Mouse (Mus musculus): ENCODE data around the gene Cbx4. TPM values are rescaled to one million over a fixed set of nuclear protein-coding genes. Genes with fewer than 3 reads are reported as not detected.
A peak's percentile ranks its signal among the peaks of the same experiment; 100 is the strongest.

The Cbx4 gene
- polyA plus RNA-seq, 1 experiment from 2014 or later, result 8.9 TPM

DNA sequence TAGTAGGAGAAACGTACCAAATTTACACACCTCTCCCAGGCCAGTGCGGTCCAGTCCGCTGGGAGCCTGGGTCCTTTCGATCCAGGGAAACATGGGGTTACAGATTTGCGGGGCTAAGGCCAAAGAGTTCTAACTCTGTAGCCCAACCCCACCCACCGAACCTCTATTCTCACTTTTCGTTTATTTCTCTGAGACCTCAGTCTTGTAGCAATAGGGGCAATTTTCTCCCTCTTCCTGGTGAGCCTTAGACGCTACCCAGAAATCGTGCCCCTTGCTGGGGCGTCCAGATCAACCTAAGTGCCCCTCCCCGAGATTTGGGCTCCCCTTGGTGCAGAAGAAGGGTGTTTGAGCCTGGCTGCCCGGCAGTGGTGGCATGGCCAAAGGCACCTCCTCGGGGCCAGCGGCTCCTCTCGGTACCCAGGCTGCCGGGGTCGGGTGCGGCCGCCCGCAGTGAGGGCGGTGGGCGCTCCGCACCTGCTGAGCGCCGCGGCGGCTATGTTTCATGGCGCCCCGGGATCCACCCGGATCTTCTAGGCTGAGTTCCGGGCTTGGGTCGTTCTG, 30.4 kb downstream of the Cbx4 start:
- peaks cover 76% of the 10 kb centered on the region for H3K4me1 ChIP-seq
- DNase-seq (ENCODE audit: low spot score), result no peak
- peak overlapping the region; percentile 74 for H3K4me3 ChIP-seq
- H3K27ac ChIP-seq, result peak overlapping the region; percentile 94
- no peaks in the 10 kb centered on the region for H3K9me3 ChIP-seq
- 2% methylated on average over 32 of the region's 32 CpGs for WGBS
- H3K36me3 ChIP-seq, result no peaks in the 10 kb centered on the region
- H3K27me3 ChIP-seq (ENCODE audit: insufficient read depth, poor library complexity, severe bottlenecking), result peaks cover 91% of the 10 kb centered on the region

DNA sequence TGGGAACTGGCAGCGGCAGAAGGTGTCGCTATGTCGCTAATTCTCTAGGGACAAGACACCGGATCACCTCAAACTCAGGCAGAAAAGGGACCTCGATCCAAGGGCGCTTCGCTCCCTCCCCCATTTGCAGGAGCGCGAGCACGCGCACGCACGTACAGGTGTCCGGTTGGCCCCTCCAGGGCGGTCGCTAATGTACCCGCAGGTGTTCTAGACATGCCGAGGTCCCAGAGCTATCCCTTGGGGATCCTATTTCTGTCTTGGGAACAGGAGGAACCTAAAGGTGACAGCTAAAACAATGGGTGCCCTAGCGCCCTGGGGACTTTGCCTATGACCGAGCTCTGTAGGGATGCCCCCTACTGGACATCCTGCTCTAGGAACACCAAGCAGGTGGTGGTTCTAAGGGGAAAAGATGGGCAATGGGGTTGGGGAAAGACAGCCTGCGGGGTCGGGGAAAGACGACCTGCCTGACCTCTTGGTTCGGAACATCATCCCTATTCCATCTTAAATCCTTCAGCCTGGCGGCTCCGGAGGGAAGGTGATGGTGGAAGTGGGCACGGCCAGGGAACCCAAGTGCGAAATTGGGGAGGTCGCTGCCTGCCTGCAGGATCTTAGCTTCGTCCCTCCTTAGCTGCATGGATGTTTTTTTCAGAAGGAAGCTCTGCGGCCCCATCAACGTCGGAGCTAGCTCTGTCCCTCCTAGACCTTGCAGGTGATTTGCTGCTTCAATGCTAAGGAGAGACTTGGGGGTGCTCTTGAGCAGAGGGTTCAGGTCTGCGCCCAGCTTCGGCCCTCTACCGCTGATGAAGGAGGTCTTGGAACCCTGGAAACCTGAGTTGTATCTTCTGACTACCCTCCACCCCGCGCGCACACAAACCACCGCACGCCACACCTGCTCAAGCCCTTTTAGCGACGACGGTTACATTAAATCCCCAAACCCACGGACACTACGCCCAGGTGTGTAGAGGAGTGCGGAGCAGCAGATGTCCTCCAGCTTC, 31.4 kb downstream of the Cbx4 start:
- peak overlapping the region; percentile 94 for H3K27ac ChIP-seq
- no peak for DNase-seq (ENCODE audit: low spot score)
- H3K4me1 ChIP-seq, result peaks cover 76% of the 10 kb centered on the region

DNA sequence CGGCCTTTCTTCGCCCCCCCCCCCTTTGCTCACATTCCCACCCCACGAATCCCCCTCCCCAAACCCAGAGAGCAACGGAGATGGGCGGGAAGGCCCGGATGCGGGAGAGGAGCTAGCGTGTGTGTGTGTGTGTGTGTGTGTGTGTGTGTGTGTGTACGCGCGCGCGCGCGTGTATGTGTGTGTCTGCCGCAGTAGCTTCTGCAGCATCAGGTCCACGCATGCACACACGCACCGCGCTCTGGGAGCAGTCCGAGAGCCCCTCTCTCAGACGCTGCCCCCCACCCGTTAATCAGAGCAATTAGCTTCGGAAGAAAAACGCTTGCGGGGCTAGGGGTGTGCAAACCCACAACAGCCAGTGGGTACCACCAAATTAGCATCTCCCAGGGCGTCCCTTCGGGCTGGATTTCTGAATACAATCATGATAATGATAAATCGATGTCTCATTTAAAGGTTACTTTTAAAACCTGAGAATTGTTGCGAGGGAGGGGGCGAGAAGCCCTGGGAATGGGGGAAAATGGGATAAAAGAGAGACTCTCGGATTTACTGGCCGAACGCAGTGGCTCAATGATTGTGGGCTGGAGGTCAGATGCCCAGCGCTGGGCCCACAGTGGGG, 32.2 kb downstream of the Cbx4 start:
- Histone ChIP-seq H3K4me1 (peaks cover 70% of the 10 kb centered on the region), H3K36me3 (no peaks in the 10 kb centered on the region)
- DNase-seq (ENCODE audit: low spot score), result no peak

More for the DNA sequence above, 31.4 kb downstream of the Cbx4 start:
- Histone ChIP-seq H3K36me3 (no peaks in the 10 kb centered on the region), H3K27me3 (ENCODE audit: insufficient read depth, poor library complexity, severe bottlenecking) (peaks cover 91% of the 10 kb centered on the region), H3K4me3 (peak overlapping the region; percentile 74), H3K9me3 (no peaks in the 10 kb centered on the region)
- 3% methylated on average over 47 of the region's 47 CpGs for WGBS

DNA sequence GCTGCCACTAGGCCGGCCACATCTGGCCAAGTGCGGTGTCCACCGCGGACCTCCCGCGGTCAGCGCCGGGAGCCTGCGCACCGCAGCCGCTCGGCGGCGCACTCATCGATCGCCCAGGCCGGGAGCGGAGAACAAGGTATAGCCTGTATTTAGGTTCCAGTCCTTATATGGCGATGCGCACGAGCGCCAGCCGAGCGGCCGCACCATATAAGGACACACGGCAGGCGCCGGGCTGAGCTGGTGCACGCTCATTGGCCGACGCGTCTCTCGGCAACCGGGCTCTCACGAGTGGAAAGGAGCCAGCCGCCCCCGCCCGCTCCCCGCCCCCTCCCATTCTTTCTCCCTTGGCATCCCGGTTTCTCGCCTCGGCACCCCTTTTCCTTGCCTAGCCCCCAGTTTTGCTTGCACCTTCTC, 32.8 kb downstream of the Cbx4 start:
- H3K4me1 ChIP-seq, result peaks cover 68% of the 10 kb centered on the region
- no peaks in the 10 kb centered on the region for H3K9me3 ChIP-seq
- H3K4me3 ChIP-seq, result peak overlapping the region; percentile 74
- H3K27ac ChIP-seq, result peak overlapping the region; percentile 94
- 1% methylated on average over 42 of the region's 42 CpGs for WGBS
- peak; percentile 97 for DNase-seq (ENCODE audit: low spot score)
- peaks cover 91% of the 10 kb centered on the region for H3K27me3 ChIP-seq (ENCODE audit: insufficient read depth, poor library complexity, severe bottlenecking)
- H3K36me3 ChIP-seq, result no peaks in the 10 kb centered on the region

More for the DNA sequence above, 32.2 kb downstream of the Cbx4 start:
- peak overlapping the region; percentile 74 for H3K4me3 ChIP-seq
- no peaks in the 10 kb centered on the region for H3K9me3 ChIP-seq
- WGBS, result 2% methylated on average over 32 of the region's 35 CpGs
- peaks cover 91% of the 10 kb centered on the region for H3K27me3 ChIP-seq (ENCODE audit: insufficient read depth, poor library complexity, severe bottlenecking)
- peak overlapping the region; percentile 94 for H3K27ac ChIP-seq

DNA sequence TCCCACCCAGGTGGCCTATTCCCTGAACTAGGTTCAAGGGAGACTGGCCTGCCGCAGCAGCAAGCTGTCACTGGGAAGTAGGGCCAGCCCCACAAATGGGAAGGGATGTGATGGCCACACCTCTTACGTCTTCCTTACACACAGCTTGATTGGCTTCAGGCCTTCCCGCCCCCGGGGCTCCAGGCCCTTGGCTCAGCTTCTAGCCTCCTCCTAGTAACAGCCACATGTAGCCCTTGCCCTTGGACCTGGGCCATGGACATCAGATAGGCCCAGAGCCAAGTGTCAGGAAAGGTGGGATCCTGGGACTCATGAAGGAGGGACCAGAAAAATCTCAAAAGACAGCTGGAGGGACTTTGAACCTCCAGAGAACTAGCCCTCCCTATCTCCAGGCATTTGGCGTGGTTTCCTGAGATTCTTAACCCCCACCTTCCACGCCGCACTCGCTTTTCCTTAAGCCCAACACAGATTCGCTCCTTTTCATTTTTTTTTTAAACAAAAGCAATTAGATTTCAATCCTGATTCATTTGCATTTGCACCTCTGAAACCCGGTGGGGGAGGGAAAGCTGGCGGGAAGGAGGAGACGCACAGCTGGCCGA, 33.3 kb downstream of the Cbx4 start:
- peaks cover 68% of the 10 kb centered on the region for H3K4me1 ChIP-seq
- no peaks in the 10 kb centered on the region for H3K36me3 ChIP-seq
- peak; percentile 94 for DNase-seq (ENCODE audit: low spot score)
- 2% methylated on average over 13 of the region's 13 CpGs for WGBS
- no peaks in the 10 kb centered on the region for H3K9me3 ChIP-seq
- H3K27me3 ChIP-seq (ENCODE audit: insufficient read depth, poor library complexity, severe bottlenecking), result peaks cover 91% of the 10 kb centered on the region
- peak overlapping the region; percentile 74 for H3K4me3 ChIP-seq
- peak overlapping the region; percentile 94 for H3K27ac ChIP-seq

DNA sequence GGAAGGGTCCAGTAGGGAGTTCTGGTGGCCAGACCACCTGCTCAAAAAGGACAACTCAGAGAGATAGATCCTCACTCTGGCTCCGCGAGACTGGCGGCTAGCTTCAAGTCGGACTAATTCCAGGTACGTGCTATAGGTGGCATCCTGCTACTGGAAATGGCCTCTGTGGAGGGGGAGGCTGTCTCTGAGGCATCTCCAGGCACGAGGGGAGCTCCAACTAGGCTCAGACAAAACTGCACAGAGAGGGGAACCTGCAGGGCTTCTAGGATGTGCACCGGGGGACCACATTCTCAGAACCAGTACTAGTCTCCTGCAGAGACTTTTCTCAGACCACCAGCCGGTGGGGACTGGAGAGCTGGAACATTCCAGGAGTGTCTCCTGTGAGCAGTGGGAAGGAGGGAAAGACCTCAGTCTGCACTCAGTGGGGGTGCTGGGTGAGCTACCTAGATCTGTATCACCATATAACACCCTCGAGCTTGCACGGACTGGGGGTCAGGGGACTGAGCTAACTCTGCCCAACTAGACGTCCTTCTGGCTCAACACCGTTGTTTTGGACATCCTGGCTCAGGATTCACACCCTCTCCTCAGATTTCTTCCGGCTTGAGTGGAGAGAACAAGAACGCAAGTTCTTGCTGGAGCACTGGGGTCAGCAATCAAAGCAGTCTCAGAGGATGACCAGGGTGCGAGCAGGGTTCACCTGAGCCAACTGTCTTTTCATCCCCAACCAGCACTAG, 33.9 kb downstream of the Cbx4 start:
- peaks cover 68% of the 10 kb centered on the region for H3K4me1 ChIP-seq
- H3K27ac ChIP-seq, result peak overlapping the region; percentile 94
- peak; percentile 87 for DNase-seq (ENCODE audit: low spot score)
- WGBS, result 5% methylated on average over 15 of the region's 15 CpGs
- peak overlapping the region; percentile 74 for H3K4me3 ChIP-seq
- no peaks in the 10 kb centered on the region for H3K9me3 ChIP-seq
- no peaks in the 10 kb centered on the region for H3K36me3 ChIP-seq
- peaks cover 91% of the 10 kb centered on the region for H3K27me3 ChIP-seq (ENCODE audit: insufficient read depth, poor library complexity, severe bottlenecking)

DNA sequence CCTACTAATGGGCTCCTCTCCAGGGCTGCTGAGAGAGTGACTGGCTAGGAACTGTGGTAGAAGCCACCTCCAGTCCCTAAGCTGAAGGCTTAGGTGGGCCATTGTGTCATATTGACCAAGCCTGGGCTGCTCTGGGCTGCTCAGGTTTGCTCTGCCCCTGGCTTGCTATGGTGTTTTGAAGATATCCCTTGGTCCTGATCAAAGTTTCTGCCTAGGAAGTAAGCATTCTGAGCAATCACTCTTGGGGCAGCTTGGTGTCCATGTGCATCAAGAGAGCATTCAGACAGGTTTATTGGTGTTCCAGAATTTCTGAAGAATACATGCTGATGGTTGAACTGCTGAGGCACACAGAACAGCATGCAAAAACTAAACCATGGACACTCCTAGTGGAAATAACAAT, 34.6 kb downstream of the Cbx4 start:
- peaks cover 68% of the 10 kb centered on the region for H3K4me1 ChIP-seq
- H3K27me3 ChIP-seq (ENCODE audit: insufficient read depth, poor library complexity, severe bottlenecking), result peaks cover 95% of the 10 kb centered on the region
- no peak overlapping the region; the same call in 1 of the 2 replicates for H3K27ac ChIP-seq
- no peaks in the 10 kb centered on the region for H3K36me3 ChIP-seq
- DNase-seq (ENCODE audit: low spot score), result peak; percentile 72
- H3K9me3 ChIP-seq, result no peaks in the 10 kb centered on the region
- no peak overlapping the region for H3K4me3 ChIP-seq

DNA sequence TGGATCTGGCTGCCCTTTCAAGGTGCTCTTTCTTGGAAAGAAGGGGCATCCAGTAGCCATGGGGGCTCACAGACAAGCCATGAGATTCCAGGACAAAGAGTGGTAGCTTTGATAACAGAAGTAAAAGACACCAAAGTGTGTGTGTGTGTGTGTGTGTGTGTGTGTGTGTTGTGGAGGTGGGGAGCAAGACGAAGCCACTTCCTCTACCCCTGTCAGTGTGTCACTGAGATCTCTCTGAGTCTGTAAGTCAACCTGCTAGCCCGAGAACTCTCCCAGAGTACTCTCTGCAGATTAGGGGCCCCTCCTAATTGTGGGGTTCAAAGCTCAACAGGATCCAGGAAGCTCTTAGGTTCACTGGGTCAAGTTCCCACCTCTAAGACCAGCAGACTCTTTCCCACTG, 35.7 kb downstream of the Cbx4 start:
- Histone ChIP-seq H3K4me3 (no peak overlapping the region), H3K9me3 (no peaks in the 10 kb centered on the region), H3K36me3 (no peaks in the 10 kb centered on the region), H3K4me1 (peaks cover 66% of the 10 kb centered on the region), H3K27me3 (ENCODE audit: insufficient read depth, poor library complexity, severe bottlenecking) (peaks cover 99% of the 10 kb centered on the region), H3K27ac (no peak overlapping the region)
- WGBS, result 0% methylated on average over 2 of the region's 2 CpGs
- no peak for DNase-seq (ENCODE audit: low spot score)

DNA sequence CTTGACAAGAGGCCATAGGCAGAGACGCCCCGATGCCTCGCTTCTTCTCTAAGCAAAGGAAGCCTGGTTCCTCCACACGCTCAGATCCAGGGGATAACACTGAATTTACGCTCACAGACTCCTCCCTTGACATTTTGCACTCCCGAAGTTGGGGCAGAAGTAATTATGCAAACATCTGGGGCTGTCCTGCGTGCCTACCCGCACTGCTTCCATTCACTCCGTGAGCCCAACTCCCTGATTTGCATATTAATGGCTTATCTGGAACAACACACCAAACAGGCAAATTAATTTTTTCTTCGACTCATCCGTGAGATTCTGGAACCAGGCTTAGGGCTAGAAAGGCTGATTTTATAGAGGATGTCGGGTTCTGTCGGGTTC, 37.9 kb downstream of the Cbx4 start:
- peaks cover 57% of the 10 kb centered on the region for H3K4me1 ChIP-seq
- DNase-seq (ENCODE audit: low spot score), result no peak
- WGBS, result under 1% methylated on average over 13 of the region's 13 CpGs

DNA sequence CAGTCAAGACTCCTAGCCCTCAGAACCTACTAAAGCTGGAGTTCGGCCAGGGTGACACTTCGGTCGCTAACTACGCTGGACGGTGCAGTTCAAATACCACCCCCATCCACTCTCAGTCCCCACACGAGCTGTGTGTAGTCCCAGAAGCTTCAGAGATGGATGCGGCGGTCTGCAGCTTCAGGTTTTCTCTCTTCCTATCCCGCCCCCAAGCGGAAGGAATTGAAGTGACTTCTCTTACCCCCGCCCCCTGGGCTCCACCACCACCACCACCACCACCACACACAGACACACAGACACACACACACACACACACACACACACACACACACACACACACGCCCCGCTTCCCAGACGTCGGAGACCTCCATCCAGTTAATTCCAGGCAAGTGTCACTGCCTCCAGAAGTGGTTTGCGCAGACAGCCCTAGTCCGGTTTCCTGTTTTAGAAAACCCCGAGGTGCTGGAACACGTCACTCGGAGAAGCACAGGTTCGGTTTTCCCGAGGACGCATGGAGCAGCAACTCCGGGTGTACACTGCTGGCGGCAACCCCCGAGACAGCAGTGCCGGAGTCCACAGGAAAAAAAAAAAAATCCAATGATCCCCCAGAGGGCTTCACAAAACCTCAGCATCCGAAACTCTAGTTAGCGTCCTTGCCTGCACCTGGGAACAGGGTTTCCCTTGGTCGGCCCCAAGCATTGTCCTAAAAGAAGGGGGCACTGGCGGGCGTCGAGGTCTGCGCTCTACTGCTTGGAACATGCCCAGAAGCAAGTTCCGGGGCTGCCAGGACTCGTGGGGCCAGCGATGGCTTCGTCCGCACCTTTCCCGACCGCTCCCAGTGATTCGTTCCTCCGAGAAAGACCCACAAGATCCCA, 38.5 kb downstream of the Cbx4 start:
- WGBS, result 1% methylated on average over 42 of the region's 43 CpGs
- DNase-seq (ENCODE audit: low spot score), result peak; percentile 78
- peaks cover 56% of the 10 kb centered on the region for H3K4me1 ChIP-seq
- peak overlapping the region; percentile 52 for H3K4me3 ChIP-seq
- H3K27ac ChIP-seq, result no peak overlapping the region
- no peaks in the 10 kb centered on the region for H3K9me3 ChIP-seq
- no peaks in the 10 kb centered on the region for H3K36me3 ChIP-seq
- H3K27me3 ChIP-seq (ENCODE audit: insufficient read depth, poor library complexity, severe bottlenecking), result peaks cover 100% of the 10 kb centered on the region

More for the DNA sequence above, 37.9 kb downstream of the Cbx4 start:
- H3K4me3 ChIP-seq, result peak overlapping the region; percentile 52
- H3K9me3 ChIP-seq, result no peaks in the 10 kb centered on the region
- H3K36me3 ChIP-seq, result no peaks in the 10 kb centered on the region
- H3K27ac ChIP-seq, result no peak overlapping the region
- H3K27me3 ChIP-seq (ENCODE audit: insufficient read depth, poor library complexity, severe bottlenecking), result peaks cover 99% of the 10 kb centered on the region

DNA sequence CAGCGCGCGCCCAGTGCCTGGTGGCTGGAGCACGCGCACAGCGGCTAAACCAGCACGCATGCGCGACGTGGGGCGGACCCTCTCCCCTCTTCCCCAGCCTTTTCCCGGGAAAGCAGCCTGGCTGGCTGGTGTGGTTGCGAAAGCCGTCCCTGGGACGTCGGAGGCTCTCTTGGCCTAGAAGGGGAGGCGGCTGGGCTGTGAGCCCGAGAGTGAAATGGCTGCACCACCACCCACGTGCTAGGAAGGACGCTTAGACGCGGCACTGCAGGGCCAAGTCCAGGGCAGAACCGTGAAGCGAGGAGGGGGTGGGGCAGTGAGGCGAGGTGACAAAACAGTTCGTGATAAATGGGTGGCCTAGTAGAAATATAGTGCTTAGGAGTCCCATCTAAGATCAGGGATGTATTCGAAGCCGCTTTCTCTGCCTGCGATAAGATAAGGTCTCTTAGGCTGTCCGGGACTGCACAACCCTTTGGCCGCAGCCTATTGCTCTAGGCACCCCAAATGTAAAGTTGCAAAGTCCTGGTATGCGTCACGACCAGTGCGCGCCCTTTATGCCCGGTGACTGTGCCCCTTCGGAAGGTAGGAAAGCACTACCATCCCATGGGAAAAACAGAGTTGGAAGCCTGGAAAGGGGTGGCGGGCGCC, 39.3 kb downstream of the Cbx4 start:
- Histone ChIP-seq H3K27ac (peak overlapping the region; percentile 37), H3K9me3 (no peaks in the 10 kb centered on the region), H3K36me3 (no peaks in the 10 kb centered on the region), H3K4me3 (peak overlapping the region; percentile 52), H3K4me1 (peaks cover 56% of the 10 kb centered on the region), H3K27me3 (ENCODE audit: insufficient read depth, poor library complexity, severe bottlenecking) (peaks cover 100% of the 10 kb centered on the region)
- under 1% methylated on average over 39 of the region's 39 CpGs for WGBS
- peak; percentile 74 for DNase-seq (ENCODE audit: low spot score)
